Mouse (Mus musculus): Measurements from ENCODE around the gene Rilpl1. TPM values are rescaled to one million over a fixed set of nuclear protein-coding genes. Genes with fewer than 3 reads are reported as not detected.

Rilpl1 gene
- polyA plus RNA-seq (2015; fragmentation: Illumina TruSeq; extraction: RNeasy Lipid Tissue Mini Kit (QIAGEN cat#74804); ENCODE audit: insufficient read depth, low read depth, low replicate concordance): 3.7 TPM

GRCm38 (mm10) chr5:124530655-124531582 is at the start of gene Rilpl1:
Rilpl1 (minus strand) TSS chr5:124531391.

GRCm38 (mm10) chr5:124578633-124579317 is 47.6 kb upstream of the Rilpl1 start, which contains the start of the genes Eif2b1 and Gtf2h3:
Eif2b1 (minus strand) TSS chr5:124579131.
Gtf2h3 (plus strand) TSS chr5:124579140.

GRCm38 (mm10) chr5:124552558-124553307 is 21.5 kb upstream of the Rilpl1 start, which contains the start of gene Ddx55:
Ddx55 (plus strand) TSS chr5:124552864.

GRCm38 (mm10) chr5:124540383-124540786 is 9.2 kb upstream of the Rilpl1 start, which contains the start of gene Tmed2:
Tmed2 (plus strand) TSS chr5:124540695.

GRCm38 (mm10) chr5:124482966-124483654 is 48.1 kb downstream of the Rilpl1 start, which contains the start of gene Snrnp35:
Snrnp35 (plus strand) TSS chr5:124483134.

Other genes with a start within 250 kb of the Rilpl1 start
- gene Mphosph9, start 203.4 kb downstream of the Rilpl1 start, polyA plus RNA-seq (2015; fragmentation: Illumina TruSeq; extraction: RNeasy Lipid Tissue Mini Kit (QIAGEN cat#74804); ENCODE audit: insufficient read depth, low read depth, low replicate concordance): 1.5 TPM
- 1.3 TPM for gene 2810006K23Rik, start 203.3 kb downstream of the Rilpl1 start, polyA plus RNA-seq (2015; fragmentation: Illumina TruSeq; extraction: RNeasy Lipid Tissue Mini Kit (QIAGEN cat#74804); ENCODE audit: insufficient read depth, low read depth, low replicate concordance)
- 42.0 TPM for gene Cdk2ap1, start 168.3 kb downstream of the Rilpl1 start, polyA plus RNA-seq (2015; fragmentation: Illumina TruSeq; extraction: RNeasy Lipid Tissue Mini Kit (QIAGEN cat#74804); ENCODE audit: insufficient read depth, low read depth, low replicate concordance)
- gene Sbno1, start 105.4 kb downstream of the Rilpl1 start, polyA plus RNA-seq (2015; fragmentation: Illumina TruSeq; extraction: RNeasy Lipid Tissue Mini Kit (QIAGEN cat#74804); ENCODE audit: insufficient read depth, low read depth, low replicate concordance): 8.3 TPM
- gene Kmt5a, start 91.5 kb downstream of the Rilpl1 start, polyA plus RNA-seq (2015; fragmentation: Illumina TruSeq; extraction: RNeasy Lipid Tissue Mini Kit (QIAGEN cat#74804); ENCODE audit: insufficient read depth, low read depth, low replicate concordance): 12.4 TPM
- gene Rilpl2, start 53.0 kb downstream of the Rilpl1 start, polyA plus RNA-seq (2015; fragmentation: Illumina TruSeq; extraction: RNeasy Lipid Tissue Mini Kit (QIAGEN cat#74804); ENCODE audit: insufficient read depth, low read depth, low replicate concordance): 3.3 TPM
- 3.0 TPM for gene Snrnp35, start 48.3 kb downstream of the Rilpl1 start, polyA plus RNA-seq (2015; fragmentation: Illumina TruSeq; extraction: RNeasy Lipid Tissue Mini Kit (QIAGEN cat#74804); ENCODE audit: insufficient read depth, low read depth, low replicate concordance)
- gene Tmed2, start 9.3 kb upstream of the Rilpl1 start, polyA plus RNA-seq (2015; fragmentation: Illumina TruSeq; extraction: RNeasy Lipid Tissue Mini Kit (QIAGEN cat#74804); ENCODE audit: insufficient read depth, low read depth, low replicate concordance): 94.8 TPM
- gene Ddx55, start 21.5 kb upstream of the Rilpl1 start, polyA plus RNA-seq (2015; fragmentation: Illumina TruSeq; extraction: RNeasy Lipid Tissue Mini Kit (QIAGEN cat#74804); ENCODE audit: insufficient read depth, low read depth, low replicate concordance): 16.4 TPM
- gene Eif2b1, start 47.7 kb upstream of the Rilpl1 start, polyA plus RNA-seq (2015; fragmentation: Illumina TruSeq; extraction: RNeasy Lipid Tissue Mini Kit (QIAGEN cat#74804); ENCODE audit: insufficient read depth, low read depth, low replicate concordance): 16.3 TPM
- gene Gtf2h3, start 47.7 kb upstream of the Rilpl1 start, polyA plus RNA-seq (2015; fragmentation: Illumina TruSeq; extraction: RNeasy Lipid Tissue Mini Kit (QIAGEN cat#74804); ENCODE audit: insufficient read depth, low read depth, low replicate concordance): 7.6 TPM
- 8.7 TPM for gene Atp6v0a2, start 97.2 kb upstream of the Rilpl1 start, polyA plus RNA-seq (2015; fragmentation: Illumina TruSeq; extraction: RNeasy Lipid Tissue Mini Kit (QIAGEN cat#74804); ENCODE audit: insufficient read depth, low read depth, low replicate concordance)
- gene Dnah10, start 193.7 kb upstream of the Rilpl1 start, polyA plus RNA-seq (2015; fragmentation: Illumina TruSeq; extraction: RNeasy Lipid Tissue Mini Kit (QIAGEN cat#74804); ENCODE audit: insufficient read depth, low read depth, low replicate concordance): 0.13 TPM

All from pancreas, adult 10 weeks (tissue).